Mouse (Mus musculus): Measurements from ENCODE around the gene Lcorl. TPM values are rescaled to one million over a fixed set of nuclear protein-coding genes. Genes with fewer than 3 reads are reported as not detected.
A peak's percentile ranks its signal among the peaks of the same experiment; 100 is the strongest.

Lcorl gene
- 10 to 100 TPM; 25.7 to 35.7 (median 31.8) TPM for total RNA-seq (2022)

DNA sequence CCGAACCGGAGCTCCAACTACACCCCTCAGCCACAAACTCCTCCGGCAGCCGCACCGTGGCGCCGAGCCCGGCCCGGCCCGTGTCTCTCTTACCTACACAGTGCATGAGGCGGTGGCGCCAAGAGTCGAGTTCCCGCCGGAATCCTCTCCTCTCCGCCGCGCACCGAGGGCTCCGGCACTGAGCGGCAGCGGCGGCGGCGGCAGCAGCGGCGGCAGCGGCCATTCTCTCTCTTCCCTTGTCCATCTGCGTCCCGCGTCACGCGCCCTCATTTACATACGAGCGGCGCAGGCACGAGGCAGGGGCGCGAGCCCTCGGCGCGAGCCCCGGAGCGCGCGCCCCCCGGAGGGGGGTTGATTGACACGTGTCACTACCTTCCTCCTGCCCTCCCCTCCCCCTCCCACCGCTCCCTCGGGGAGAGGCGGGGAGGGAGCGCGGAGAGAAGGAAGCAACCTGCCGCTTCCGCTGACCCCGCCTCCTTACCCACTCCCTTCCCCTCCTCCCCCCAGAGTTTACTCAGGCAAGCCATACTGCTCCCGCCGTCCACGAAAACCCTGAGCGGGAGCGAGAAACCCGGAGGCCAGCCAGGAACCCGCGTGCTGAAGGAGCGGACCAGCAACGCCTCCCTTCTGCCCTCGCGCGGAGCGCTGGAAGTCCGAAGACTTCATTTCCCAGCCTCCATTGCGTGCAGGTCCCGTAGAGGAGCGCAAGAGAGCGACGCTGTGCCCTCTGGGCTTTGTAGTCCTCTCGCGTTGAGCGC lies at the start of gene Lcorl:
TSS of gene Lcorl (minus strand) at position 362 of the 758 bp plus-strand sequence.
- peak; percentile 91 to 94 for DNase-seq (ENCODE audit: low spot score in 2 of 2)

GRCm38 (mm10) chr5:45904683-45905082 lies 47.3 kb upstream of the Lcorl start:
- no peak for DNase-seq (ENCODE audit: low spot score in 2 of 2)

DNA sequence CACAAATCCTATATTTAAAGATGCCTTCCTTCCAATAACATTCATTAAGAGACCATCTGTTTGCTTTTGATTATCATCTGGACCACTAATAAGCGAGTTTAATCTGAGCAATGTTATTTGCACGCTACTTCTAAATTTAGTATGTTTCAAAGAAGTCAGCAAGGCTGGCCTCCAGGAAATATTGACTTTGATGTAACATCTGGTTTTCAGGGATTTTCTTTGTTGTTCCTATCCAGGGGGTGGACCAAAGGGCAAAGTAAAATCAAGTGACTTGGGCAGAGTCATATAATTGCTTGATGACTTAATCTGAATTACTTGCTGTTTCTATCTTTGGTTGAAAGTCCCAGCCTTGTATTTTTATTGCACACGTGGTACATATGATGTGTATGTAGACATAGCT lies 45.8 kb upstream of the Lcorl start:
- no peak for DNase-seq (ENCODE audit: low spot score in 2 of 2)

DNA sequence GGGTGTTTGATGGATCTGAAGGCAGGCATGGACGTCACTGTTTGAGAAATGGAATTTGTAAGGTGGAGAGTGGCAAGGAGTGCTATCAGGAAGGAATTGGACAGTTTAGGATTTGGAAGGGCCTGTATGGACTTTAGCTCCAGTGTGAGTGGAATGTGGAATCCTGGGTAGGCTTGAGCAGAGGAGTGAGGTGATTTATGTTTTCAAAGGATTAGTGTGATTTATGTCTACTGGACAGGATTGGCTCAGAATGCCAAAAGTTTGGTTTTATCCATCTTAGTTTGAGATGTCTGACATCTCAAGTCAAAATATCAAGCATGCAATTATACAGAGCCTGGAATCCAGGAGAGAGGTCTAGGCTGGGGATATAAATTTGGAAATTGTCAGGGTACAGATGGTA lies 37.9 kb upstream of the Lcorl start:
- no peak for DNase-seq (ENCODE audit: low spot score in 2 of 2)

DNA sequence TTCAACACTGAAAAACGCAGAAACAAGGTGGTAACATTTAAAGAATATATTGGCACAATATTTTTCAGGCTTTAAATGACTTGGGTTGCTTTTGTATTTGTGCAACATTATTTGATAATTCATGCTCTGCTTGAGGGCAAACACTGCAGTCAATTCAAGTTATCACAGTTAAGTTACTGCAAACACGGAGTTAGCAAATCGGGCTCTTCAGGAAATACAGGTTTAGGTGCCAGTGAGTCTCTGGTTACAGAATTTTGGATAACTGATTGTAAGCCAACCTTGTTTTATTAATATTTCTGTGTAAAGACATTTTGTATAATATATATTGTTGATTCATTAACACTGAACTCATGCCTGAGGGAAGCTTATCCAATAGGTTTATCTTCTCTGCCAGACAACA lies 36.3 kb upstream of the Lcorl start:
- DNase-seq (ENCODE audit: low spot score in 2 of 2) = no peak

GRCm38 (mm10) chr5:45876328-45876727 lies 18.9 kb upstream of the Lcorl start:
- no peak for DNase-seq (ENCODE audit: low spot score in 2 of 2)

- DNase-seq (ENCODE audit: low spot score in 2 of 2) = no peak
These were observed 18.1 kb upstream of the Lcorl start for GRCm38 (mm10) chr5:45875472-45875871.

- no peak for DNase-seq (ENCODE audit: low spot score in 2 of 2)
These were observed 17.0 kb upstream of the Lcorl start for GRCm38 (mm10) chr5:45874284-45875030.

- no peak for DNase-seq (ENCODE audit: low spot score in 2 of 2)
These were observed 953 bp upstream of the Lcorl start for GRCm38 (mm10) chr5:45858368-45858767.

GRCm38 (mm10) chr5:45856876-45857253 lies 550 bp downstream of the Lcorl start:
- no peak for DNase-seq (ENCODE audit: low spot score in 2 of 2)

DNA sequence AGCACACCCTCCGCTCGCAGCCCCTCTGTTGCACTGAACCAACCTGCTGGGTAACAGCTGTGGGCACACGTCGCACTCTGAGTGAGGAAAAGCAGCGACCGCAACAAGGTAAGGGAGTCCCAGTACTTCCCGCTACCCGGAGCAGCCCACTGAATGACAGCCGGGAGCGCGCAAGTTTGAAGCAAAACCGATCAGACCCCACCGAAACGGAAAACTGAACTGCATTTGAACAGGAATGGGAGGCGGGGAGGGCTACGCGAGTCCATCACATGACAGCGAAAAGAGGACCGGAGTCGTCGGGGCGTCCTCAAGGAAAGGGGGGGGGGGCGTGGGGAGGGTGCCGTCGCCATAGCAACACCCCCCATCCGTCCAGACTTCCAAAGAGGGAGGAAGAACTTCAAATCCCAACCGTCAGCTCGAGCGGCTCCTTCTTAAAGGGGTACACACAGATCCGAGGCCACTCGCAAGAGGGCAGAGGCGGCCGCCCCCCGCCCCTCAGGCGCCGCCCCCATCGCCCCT lies 1.1 kb downstream of the Lcorl start:
- DNase-seq (ENCODE audit: low spot score in 2 of 2) = peak; percentile 30 to 48

- DNase-seq (ENCODE audit: low spot score in 2 of 2) = peak; percentile 24 to 40
These were observed 1.7 kb downstream of the Lcorl start for GRCm38 (mm10) chr5:45855526-45856302.

DNA sequence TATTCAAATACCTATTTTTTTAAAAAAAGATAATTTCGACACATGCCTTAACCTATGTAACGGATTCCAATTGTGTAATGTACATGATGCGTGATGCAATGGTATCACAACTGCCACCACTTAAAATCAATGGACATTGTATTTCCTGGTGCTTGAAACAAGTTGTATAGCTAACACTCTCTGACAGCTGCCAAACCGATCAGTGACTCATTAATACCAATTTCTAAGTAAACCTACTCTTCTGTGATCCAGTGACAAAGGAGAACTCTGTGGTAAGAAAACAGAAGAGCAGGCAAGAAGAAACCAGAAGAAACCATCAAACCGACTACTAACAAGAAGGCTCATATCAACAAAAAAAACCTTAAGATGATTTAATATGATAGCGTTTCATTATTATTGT lies 12.7 kb downstream of the Lcorl start:
- DNase-seq (ENCODE audit: low spot score in 2 of 2) = no peak

DNA sequence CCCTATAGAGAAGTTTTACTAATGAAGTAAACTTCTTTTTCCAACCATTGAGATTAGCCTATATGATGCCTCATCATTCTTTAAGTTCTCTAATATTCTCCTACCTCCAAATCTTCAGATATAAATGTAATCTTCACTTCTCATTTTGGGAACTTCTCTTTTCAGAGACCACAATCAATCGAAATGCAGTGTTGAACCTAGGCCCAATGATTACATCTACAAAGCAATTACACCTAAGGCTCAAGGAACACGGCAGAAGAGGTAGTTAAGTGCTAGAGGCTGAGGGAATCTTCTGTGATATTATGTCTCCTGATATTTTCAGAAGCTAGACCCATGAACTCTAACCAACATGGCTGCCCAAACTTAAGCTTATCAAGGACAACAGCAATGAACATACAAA lies 22.3 kb downstream of the Lcorl start:
- no peak for DNase-seq (ENCODE audit: low spot score in 2 of 2)

GRCm38 (mm10) chr5:45811527-45811926 lies 45.9 kb downstream of the Lcorl start:
- no peak for DNase-seq (ENCODE audit: low spot score in 2 of 2)

GRCm38 (mm10) chr5:45791864-45792263 lies 65.6 kb downstream of the Lcorl start:
- no peak for DNase-seq (ENCODE audit: low spot score in 2 of 2)

DNA sequence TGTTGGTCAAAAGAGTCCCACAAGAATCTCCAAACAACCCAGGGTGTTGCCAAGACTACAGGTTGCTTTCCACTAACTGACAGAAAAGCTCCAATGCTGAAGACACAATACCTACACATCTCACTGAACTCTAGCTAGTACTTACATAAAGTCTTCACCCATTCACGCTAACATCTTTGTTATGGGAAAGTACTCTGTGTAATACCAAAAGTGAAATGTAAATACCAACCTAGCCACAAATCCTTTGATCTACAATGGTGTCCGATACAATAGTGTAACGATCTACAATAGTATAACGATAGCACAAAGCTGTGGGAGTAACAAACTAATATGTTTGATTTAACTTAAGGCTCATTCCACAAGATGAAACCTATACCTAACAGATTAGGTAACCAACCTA lies 67.2 kb downstream of the Lcorl start:
- DNase-seq (ENCODE audit: low spot score in 2 of 2) = no peak

DNA sequence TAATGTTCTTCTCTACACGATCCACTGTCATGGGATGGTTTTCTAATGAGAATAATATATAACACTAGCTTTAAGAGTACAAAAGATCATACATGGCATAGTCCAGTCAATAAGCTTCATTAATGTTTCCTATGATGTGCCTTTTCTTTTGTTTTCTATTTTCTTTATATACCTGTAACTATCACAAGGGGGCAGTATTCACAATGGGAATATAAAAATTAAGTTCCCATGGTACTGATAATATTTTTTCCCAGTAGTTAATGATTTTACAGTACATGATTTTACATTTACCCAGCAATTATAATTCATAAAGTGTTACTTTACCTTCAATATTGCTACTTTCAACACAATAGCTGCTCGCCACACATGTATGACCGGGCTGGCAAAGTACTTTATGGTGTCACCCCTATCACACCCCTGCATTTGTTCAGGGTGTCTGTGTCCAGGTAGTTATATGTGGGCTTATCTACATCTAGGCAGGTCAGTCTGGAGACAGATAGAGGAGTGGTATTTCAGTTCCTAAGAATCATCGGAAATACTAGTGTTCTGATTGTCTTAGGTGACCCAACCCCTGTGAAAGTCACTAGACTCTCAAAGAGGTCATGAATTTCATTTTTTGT lies 99.8 kb downstream of the Lcorl start:
- no peak for DNase-seq (ENCODE audit: low spot score in 2 of 2)

DNA sequence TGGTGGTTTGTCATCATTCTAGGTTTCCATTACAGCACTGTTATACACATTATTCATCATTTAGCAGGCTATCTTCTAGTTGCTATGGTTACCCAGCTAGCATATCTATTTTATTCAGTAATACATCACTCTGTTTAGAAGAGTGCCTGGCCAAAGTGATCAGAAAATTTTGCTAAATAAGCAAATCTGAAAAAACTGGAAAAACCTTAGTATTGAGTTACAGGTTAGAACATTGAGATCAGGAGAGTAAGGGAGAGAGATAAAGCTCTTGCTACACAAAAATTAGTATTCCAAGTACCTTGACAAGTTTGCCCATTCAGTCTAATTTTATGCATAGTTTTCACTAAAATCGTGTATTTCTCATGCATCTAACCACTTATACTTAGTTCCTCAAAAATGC lies 119.5 kb downstream of the Lcorl start:
- no peak for DNase-seq (ENCODE audit: low spot score in 2 of 2)

GRCm38 (mm10) chr5:45733751-45734150 lies 123.7 kb downstream of the Lcorl start:
- no peak for DNase-seq (ENCODE audit: low spot score in 2 of 2)

DNA sequence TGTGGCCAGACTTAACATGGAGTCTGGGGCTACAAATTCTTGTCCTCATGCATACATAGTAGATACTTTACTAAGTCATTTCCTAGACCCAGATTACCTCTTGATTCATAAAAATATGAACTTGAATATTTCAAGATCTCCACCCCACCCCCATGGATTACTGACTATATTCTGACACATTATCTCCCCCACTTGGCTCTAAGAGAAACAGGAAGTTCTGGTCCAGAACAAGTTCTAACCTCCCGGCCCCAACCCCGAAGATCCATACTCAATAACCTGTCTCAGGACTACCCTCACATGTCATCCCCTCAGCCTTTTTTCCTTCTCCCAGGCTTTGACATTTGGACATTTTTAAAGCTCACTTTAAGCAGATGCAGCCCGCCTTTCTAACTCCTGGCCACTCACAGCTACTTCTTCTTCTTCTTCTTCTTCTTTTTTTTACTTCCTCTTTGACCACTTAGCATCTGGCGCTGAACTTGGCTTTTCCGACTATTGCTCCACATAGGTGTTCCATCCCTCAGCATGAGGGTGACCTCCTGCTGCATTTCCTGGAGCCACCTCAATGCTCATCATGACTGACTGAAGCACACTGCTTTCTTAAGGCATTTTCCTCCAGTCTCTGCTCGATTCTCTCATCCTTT lies 138.4 kb downstream of the Lcorl start:
- no peak for DNase-seq (ENCODE audit: low spot score in 2 of 2)
